Mouse (Mus musculus): ENCODE data around the gene Atp8b3. TPM values are rescaled to one million over a fixed set of nuclear protein-coding genes. Genes with fewer than 3 reads are reported as not detected.

Gene Atp8b3
- polyA plus RNA-seq (2014; fragmentation: Nextera tagmentation; extraction: Ambion mirVana): 0.87 and 1.1 TPM in 2 replicates

- peak within 1 kb of the TSS; percentile 31 for H3K4me2 ChIP-seq (replicated peaks)
- 3% methylated on average over 30 of the region's 30 CpGs for WGBS
- DNase-seq (ENCODE audit: low spot score): no peak
- no peak within 1 kb of the TSS for H3K27ac ChIP-seq
- H3K36me3 ChIP-seq (replicated peaks; ENCODE audit: control insufficient read depth, insufficient read depth): peaks cover 31% of the 10 kb centered on the region
- H3K9ac ChIP-seq: no peak within 1 kb of the TSS
- no peaks in the 10 kb centered on the region; the same call in 1 of the 2 replicates for H3K4me1 ChIP-seq (replicated peaks; ENCODE audit: control insufficient read depth, insufficient read depth, low read length)
- peaks cover 41% of the 10 kb centered on the region for H3K27me3 ChIP-seq (ENCODE audit: control insufficient read depth, insufficient read depth, low read length)
- no peak within 1 kb of the TSS for H3K4me3 ChIP-seq (replicated peaks; ENCODE audit: low read length)
- peak; percentile 56; the same call in 1 of the 2 replicates for ATAC-seq (ENCODE audit: low FRiP score)
- no peaks in the 10 kb centered on the region for H3K9me3 ChIP-seq (ENCODE audit: control insufficient read depth, low read length)
These were observed at the start of gene Atp8b3 for GRCm38 (mm10) chr10:80538710-80539394. Atp8b3 (minus strand) TSS chr10:80539124.

GRCm38 (mm10) chr10:80587305-80587657, 48.4 kb upstream of the Atp8b3 start:
- Histone ChIP-seq H3K27me3 (ENCODE audit: control insufficient read depth, insufficient read depth, low read length) (no peaks in the 10 kb centered on the region), H3K4me2 (replicated peaks) (peak overlapping the region; percentile 6; the same call in 1 of the 2 replicates), H3K27ac (0 out of 2 replicates have a peak overlapping the region, but pooled peaks have one; percentile 47), H3K4me1 (replicated peaks; ENCODE audit: control insufficient read depth, insufficient read depth, low read length) (peaks cover 23% of the 10 kb centered on the region), H3K9ac (no peak overlapping the region), H3K4me3 (replicated peaks; ENCODE audit: low read length) (no peak overlapping the region), H3K36me3 (replicated peaks; ENCODE audit: control insufficient read depth, insufficient read depth) (peaks cover 24% of the 10 kb centered on the region), H3K9me3 (ENCODE audit: control insufficient read depth, low read length) (no peaks in the 10 kb centered on the region)
- DNase-seq (ENCODE audit: low spot score): no peak
- WGBS: 43% methylated on average over 4 of the region's 4 CpGs
- no peak for ATAC-seq (ENCODE audit: low FRiP score)

- peaks cover 28% of the 10 kb centered on the region for H3K36me3 ChIP-seq (replicated peaks; ENCODE audit: control insufficient read depth, insufficient read depth)
- peaks cover 23% of the 10 kb centered on the region for H3K4me1 ChIP-seq (replicated peaks; ENCODE audit: control insufficient read depth, insufficient read depth, low read length)
- H3K27me3 ChIP-seq (ENCODE audit: control insufficient read depth, insufficient read depth, low read length): no peaks in the 10 kb centered on the region
- no peak for ATAC-seq (ENCODE audit: low FRiP score)
- WGBS: 94% methylated on average over 51 of the region's 51 CpGs
- H3K9me3 ChIP-seq (ENCODE audit: control insufficient read depth, low read length): no peaks in the 10 kb centered on the region
- H3K4me2 ChIP-seq (replicated peaks): peak overlapping the region; percentile 7
- H3K4me3 ChIP-seq (replicated peaks; ENCODE audit: low read length): no peak overlapping the region; the same call in 1 of the 2 replicates
- H3K9ac ChIP-seq: no peak overlapping the region
- DNase-seq (ENCODE audit: low spot score): no peak
- H3K27ac ChIP-seq: peak overlapping the region; percentile 47; the same call in 1 of the 2 replicates
These were observed 47.7 kb upstream of the Atp8b3 start for GRCm38 (mm10) chr10:80586407-80587304.

GRCm38 (mm10) chr10:80585581-80585980, 46.7 kb upstream of the Atp8b3 start:
- ATAC-seq (ENCODE audit: low FRiP score) (no peak), DNase-seq (ENCODE audit: low spot score) (no peak)
- peaks cover 23% of the 10 kb centered on the region for H3K4me1 ChIP-seq (replicated peaks; ENCODE audit: control insufficient read depth, insufficient read depth, low read length)
- H3K4me3 ChIP-seq (replicated peaks; ENCODE audit: low read length): no peak overlapping the region; the same call in 1 of the 2 replicates
- H3K27me3 ChIP-seq (ENCODE audit: control insufficient read depth, insufficient read depth, low read length): no peaks in the 10 kb centered on the region
- H3K9me3 ChIP-seq (ENCODE audit: control insufficient read depth, low read length): no peaks in the 10 kb centered on the region
- H3K4me2 ChIP-seq (replicated peaks): no peak overlapping the region; the same call in 1 of the 2 replicates
- 97% methylated on average over 8 of the region's 8 CpGs for WGBS
- no peak overlapping the region for H3K27ac ChIP-seq
- peaks cover 28% of the 10 kb centered on the region for H3K36me3 ChIP-seq (replicated peaks; ENCODE audit: control insufficient read depth, insufficient read depth)
- no peak overlapping the region for H3K9ac ChIP-seq

GRCm38 (mm10) chr10:80584642-80585552, 46.0 kb upstream of the Atp8b3 start:
- H3K4me3 ChIP-seq (replicated peaks; ENCODE audit: low read length): no peak overlapping the region
- ATAC-seq (ENCODE audit: low FRiP score) (no peak), DNase-seq (ENCODE audit: low spot score) (no peak)
- peaks cover 28% of the 10 kb centered on the region for H3K36me3 ChIP-seq (replicated peaks; ENCODE audit: control insufficient read depth, insufficient read depth)
- H3K4me1 ChIP-seq (replicated peaks; ENCODE audit: control insufficient read depth, insufficient read depth, low read length): peaks cover 23% of the 10 kb centered on the region
- no peak overlapping the region for H3K9ac ChIP-seq
- no peak overlapping the region for H3K27ac ChIP-seq
- 74% methylated on average over 12 of the region's 12 CpGs for WGBS
- no peaks in the 10 kb centered on the region for H3K9me3 ChIP-seq (ENCODE audit: control insufficient read depth, low read length)
- no peak overlapping the region; the same call in 1 of the 2 replicates for H3K4me2 ChIP-seq (replicated peaks)
- no peaks in the 10 kb centered on the region for H3K27me3 ChIP-seq (ENCODE audit: control insufficient read depth, insufficient read depth, low read length)

- no peak overlapping the region for H3K27ac ChIP-seq
- H3K36me3 ChIP-seq (replicated peaks; ENCODE audit: control insufficient read depth, insufficient read depth): peaks cover 28% of the 10 kb centered on the region
- no peaks in the 10 kb centered on the region for H3K27me3 ChIP-seq (ENCODE audit: control insufficient read depth, insufficient read depth, low read length)
- H3K4me2 ChIP-seq (replicated peaks): no peak overlapping the region; the same call in 1 of the 2 replicates
- no peak overlapping the region for H3K4me3 ChIP-seq (replicated peaks; ENCODE audit: low read length)
- H3K9ac ChIP-seq: no peak overlapping the region
- DNase-seq (ENCODE audit: low spot score): no peak
- H3K4me1 ChIP-seq (replicated peaks; ENCODE audit: control insufficient read depth, insufficient read depth, low read length): peaks cover 17% of the 10 kb centered on the region
- no peaks in the 10 kb centered on the region for H3K9me3 ChIP-seq (ENCODE audit: control insufficient read depth, low read length)
- 65% methylated on average over 12 of the region's 12 CpGs for WGBS
- ATAC-seq (ENCODE audit: low FRiP score): no peak
These were observed 45.1 kb upstream of the Atp8b3 start for GRCm38 (mm10) chr10:80584045-80584488.

- Histone ChIP-seq H3K4me2 (replicated peaks) (no peak overlapping the region), H3K9me3 (ENCODE audit: control insufficient read depth, low read length) (no peaks in the 10 kb centered on the region), H3K4me3 (replicated peaks; ENCODE audit: low read length) (no peak overlapping the region), H3K27ac (no peak overlapping the region), H3K4me1 (replicated peaks; ENCODE audit: control insufficient read depth, insufficient read depth, low read length) (peaks cover 7% of the 10 kb centered on the region), H3K9ac (no peak overlapping the region), H3K36me3 (replicated peaks; ENCODE audit: control insufficient read depth, insufficient read depth) (peaks cover 28% of the 10 kb centered on the region), H3K27me3 (ENCODE audit: control insufficient read depth, insufficient read depth, low read length) (no peaks in the 10 kb centered on the region)
- DNase-seq (ENCODE audit: low spot score): no peak
- ATAC-seq (ENCODE audit: low FRiP score): no peak
- WGBS: 93% methylated on average over 5 of the region's 5 CpGs
These were observed 44.1 kb upstream of the Atp8b3 start for GRCm38 (mm10) chr10:80583047-80583446.

GRCm38 (mm10) chr10:80578911-80579310, 40.0 kb upstream of the Atp8b3 start:
- Histone ChIP-seq H3K4me3 (replicated peaks; ENCODE audit: low read length) (no peak overlapping the region), H3K36me3 (replicated peaks; ENCODE audit: control insufficient read depth, insufficient read depth) (peaks cover 13% of the 10 kb centered on the region), H3K9ac (no peak overlapping the region), H3K4me1 (replicated peaks; ENCODE audit: control insufficient read depth, insufficient read depth, low read length) (peaks cover 24% of the 10 kb centered on the region), H3K4me2 (replicated peaks) (peak overlapping the region; percentile 88), H3K27ac (no peak overlapping the region), H3K27me3 (ENCODE audit: control insufficient read depth, insufficient read depth, low read length) (no peaks in the 10 kb centered on the region), H3K9me3 (ENCODE audit: control insufficient read depth, low read length) (no peaks in the 10 kb centered on the region)
- peak; percentile 50 for DNase-seq (ENCODE audit: low spot score)
- ATAC-seq (ENCODE audit: low FRiP score): no peak
- WGBS: 5% methylated on average over 8 of the region's 8 CpGs
